Mouse (Mus musculus) lung, embryonic 15.5 days (tissue): ENCODE results near the gene Pxn. TPM values are rescaled to one million over a fixed set of nuclear protein-coding genes. Genes with fewer than 3 reads are reported as not detected.
A peak's percentile ranks its signal among the peaks of the same experiment; 100 is the strongest.

ENCODE experiments used
- ATAC-seq: fragments of 200-750 bp; cut with Nextera tagmentation; 2 replicates; pipeline ENCODE4 v1.8.0; 2017; ENCODE audit warnings: moderate number of reproducible peaks, borderline replicate concordance; ENCODE audit not compliant: low FRiP score, low TSS enrichment; ENCODE audit errors: extremely low read depth
- H3K27ac ChIP-seq: fragments of 300-500 bp; sonication (generic); 2 replicates; pipeline ENCODE4 v1.5.1; 2015; ENCODE audit warnings: moderate library complexity, mild to moderate bottlenecking, inconsistent platforms
- H3K27me3 ChIP-seq: fragments of 300-500 bp; sonication (generic); 2 replicates; pipeline ENCODE4 v1.6.1; 2015; ENCODE audit warnings: inconsistent platforms
- H3K36me3 ChIP-seq: fragments of 300-500 bp; sonication (generic); 2 replicates; pipeline ENCODE4 v1.6.1; 2015; ENCODE audit warnings: inconsistent platforms
- H3K4me1 ChIP-seq: fragments of 300-500 bp; sonication (generic); 2 replicates; pipeline ENCODE4 v1.6.1; 2015; ENCODE audit warnings: inconsistent platforms
- H3K4me2 ChIP-seq: fragments of 300-500 bp; sonication (generic); 2 replicates; pipeline ENCODE4 v1.6.1; 2015; ENCODE audit warnings: inconsistent platforms, mild to moderate bottlenecking, moderate library complexity
- H3K4me3 ChIP-seq: fragments of 300-500 bp; sonication (generic); 2 replicates; pipeline ENCODE4 v1.5.1; 2015; ENCODE audit warnings: mild to moderate bottlenecking, inconsistent platforms
- H3K9ac ChIP-seq: fragments of 300-500 bp; sonication (generic); 2 replicates; pipeline ENCODE4 v1.6.1; 2015; ENCODE audit warnings: inconsistent platforms
- H3K9me3 ChIP-seq: fragments of 300-500 bp; sonication (generic); 2 replicates; pipeline ENCODE4 v1.6.1; 2016; ENCODE audit warnings: inconsistent platforms
- WGBS: fragments of 180-500 bp; shearing (Covaris S2); methylation state at CpG from one replicate; pipeline ENCODE4 v1.1.7; 2015; 5-methylcytosine and 5-hydroxymethylcytosine counted together
- polyA plus RNA-seq: library from polyadenylated mRNA; unstranded; fragments of >200 nt; fragmentation: Nextera tagmentation; extraction: Ambion mirVana; gene quantifications from 2 replicates; pipeline ENCODE4 v1.2.1, GENCODE M21; 2015

Pxn gene
- polyA plus RNA-seq = 57.1 and 58.6 TPM in 2 replicates

- Histone ChIP-seq H3K9ac (peak within 1 kb of the TSS; percentile 94), H3K4me1 (peaks cover 34% of the 10 kb centered on the region), H3K36me3 (no peaks in the 10 kb centered on the region), H3K9me3 (no peaks in the 10 kb centered on the region), H3K4me3 (peak within 1 kb of the TSS; percentile 91), H3K27me3 (no peaks in the 10 kb centered on the region), H3K27ac (peak within 1 kb of the TSS; percentile 81), H3K4me2 (peak within 1 kb of the TSS; percentile 70)
- under 1% methylated on average over 67 of the region's 74 CpGs for WGBS
- ATAC-seq = peak; percentile 84
These were observed at the start of gene Pxn for GRCm38 (mm10) chr5:115506454-115507201. Gene Pxn (plus strand): TSS chr5:115506676.

GRCm38 (mm10) chr5:115458918-115459317, 47.6 kb upstream of the Pxn start:
- 38% methylated on average over 13 of the region's 13 CpGs for WGBS
- no peaks in the 10 kb centered on the region for H3K36me3 ChIP-seq
- no peak overlapping the region for H3K4me3 ChIP-seq
- no peak for ATAC-seq
- H3K27ac ChIP-seq = no peak overlapping the region
- no peaks in the 10 kb centered on the region for H3K27me3 ChIP-seq
- no peak overlapping the region for H3K4me2 ChIP-seq
- no peak overlapping the region for H3K9ac ChIP-seq
- H3K4me1 ChIP-seq = no peaks in the 10 kb centered on the region
- no peaks in the 10 kb centered on the region for H3K9me3 ChIP-seq

- no peaks in the 10 kb centered on the region for H3K27me3 ChIP-seq
- no peak overlapping the region for H3K4me2 ChIP-seq
- H3K9me3 ChIP-seq = no peaks in the 10 kb centered on the region
- WGBS = 75% methylated on average over 18 of the region's 18 CpGs
- H3K4me3 ChIP-seq = no peak overlapping the region
- H3K27ac ChIP-seq = no peak overlapping the region
- H3K36me3 ChIP-seq = no peaks in the 10 kb centered on the region
- H3K9ac ChIP-seq = no peak overlapping the region
- 0 out of 2 replicates have a peak, but pooled peaks cover 8% of the 10 kb centered on the region for H3K4me1 ChIP-seq
- ATAC-seq = no peak
These were observed 41.9 kb upstream of the Pxn start for GRCm38 (mm10) chr5:115464408-115465115.

GRCm38 (mm10) chr5:115465642-115466420, 40.6 kb upstream of the Pxn start, which contains the start of gene Pla2g1b:
Gene Pla2g1b (plus strand): TSS chr5:115466262.
- 0 out of 2 replicates have a peak, but pooled peaks have one; percentile 47 for ATAC-seq
- 0 out of 2 replicates have a peak, but pooled peaks cover 8% of the 10 kb centered on the region for H3K4me1 ChIP-seq
- WGBS = 29% methylated on average over 9 of the region's 9 CpGs
- H3K9me3 ChIP-seq = no peaks in the 10 kb centered on the region
- H3K9ac ChIP-seq = no peak within 1 kb of the TSS
- no peaks in the 10 kb centered on the region for H3K27me3 ChIP-seq
- peak within 1 kb of the TSS; percentile 8; the same call in 1 of the 2 replicates for H3K27ac ChIP-seq
- no peak within 1 kb of the TSS for H3K4me2 ChIP-seq
- no peak within 1 kb of the TSS for H3K4me3 ChIP-seq
- H3K36me3 ChIP-seq = no peaks in the 10 kb centered on the region

GRCm38 (mm10) chr5:115469791-115470190, 36.7 kb upstream of the Pxn start:
- Histone ChIP-seq H3K4me3 (no peak overlapping the region), H3K4me2 (no peak overlapping the region), H3K9ac (no peak overlapping the region), H3K9me3 (no peaks in the 10 kb centered on the region), H3K27me3 (no peaks in the 10 kb centered on the region), H3K4me1 (0 out of 2 replicates have a peak, but pooled peaks cover 8% of the 10 kb centered on the region), H3K36me3 (no peaks in the 10 kb centered on the region), H3K27ac (no peak overlapping the region)
- 55% methylated on average over 6 of the region's 6 CpGs for WGBS
- ATAC-seq = no peak

GRCm38 (mm10) chr5:115470766-115471531, 35.5 kb upstream of the Pxn start:
- Histone ChIP-seq H3K4me1 (peaks cover 12% of the 10 kb centered on the region), H3K4me2 (no peak overlapping the region), H3K9me3 (no peaks in the 10 kb centered on the region), H3K9ac (no peak overlapping the region), H3K27ac (no peak overlapping the region), H3K36me3 (no peaks in the 10 kb centered on the region), H3K27me3 (no peaks in the 10 kb centered on the region), H3K4me3 (no peak overlapping the region)
- WGBS = 33% methylated on average over 20 of the region's 20 CpGs
- no peak for ATAC-seq

- H3K9me3 ChIP-seq = no peaks in the 10 kb centered on the region
- 69% methylated on average over 10 of the region's 10 CpGs for WGBS
- no peak overlapping the region for H3K27ac ChIP-seq
- H3K4me1 ChIP-seq = peaks cover 6% of the 10 kb centered on the region
- H3K4me3 ChIP-seq = no peak overlapping the region
- H3K9ac ChIP-seq = no peak overlapping the region
- no peaks in the 10 kb centered on the region for H3K27me3 ChIP-seq
- no peak overlapping the region for H3K4me2 ChIP-seq
- ATAC-seq = no peak
- H3K36me3 ChIP-seq = no peaks in the 10 kb centered on the region
These were observed 33.3 kb upstream of the Pxn start for GRCm38 (mm10) chr5:115473191-115473590.

GRCm38 (mm10) chr5:115474174-115474828, 32.2 kb upstream of the Pxn start:
- WGBS = 60% methylated on average over 22 of the region's 22 CpGs
- Histone ChIP-seq H3K4me2 (no peak overlapping the region; the same call in 1 of the 2 replicates), H3K36me3 (no peaks in the 10 kb centered on the region), H3K9ac (no peak overlapping the region), H3K4me3 (no peak overlapping the region), H3K4me1 (peaks cover 6% of the 10 kb centered on the region), H3K9me3 (no peaks in the 10 kb centered on the region), H3K27me3 (no peaks in the 10 kb centered on the region), H3K27ac (no peak overlapping the region)
- no peak for ATAC-seq

- Histone ChIP-seq H3K4me3 (peak overlapping the region; percentile 38), H3K27ac (no peak overlapping the region), H3K4me1 (peaks cover 10% of the 10 kb centered on the region), H3K9me3 (no peaks in the 10 kb centered on the region), H3K36me3 (no peaks in the 10 kb centered on the region), H3K4me2 (peak overlapping the region; percentile 58), H3K27me3 (no peaks in the 10 kb centered on the region), H3K9ac (peak overlapping the region; percentile 13; the same call in 1 of the 2 replicates)
- 11% methylated on average over 22 of the region's 22 CpGs for WGBS
- ATAC-seq = peak; percentile 60; the same call in 1 of the 2 replicates
These were observed 31.0 kb upstream of the Pxn start for GRCm38 (mm10) chr5:115475337-115476106.

- Histone ChIP-seq H3K9me3 (no peaks in the 10 kb centered on the region), H3K36me3 (no peaks in the 10 kb centered on the region), H3K4me2 (peak overlapping the region; percentile 58), H3K27ac (no peak overlapping the region), H3K4me3 (peak overlapping the region; percentile 38), H3K27me3 (no peaks in the 10 kb centered on the region), H3K9ac (no peak overlapping the region), H3K4me1 (peaks cover 10% of the 10 kb centered on the region)
- peak; percentile 28; the same call in 1 of the 2 replicates for ATAC-seq
- WGBS = 36% methylated on average over 12 of the region's 12 CpGs
These were observed 30.3 kb upstream of the Pxn start for GRCm38 (mm10) chr5:115476107-115476727.
